8 mouse cellular contexts compared by ENCODE assay signal in genomic region chr3:75954185-75954584, GRCm38 (mm10). TPM values are rescaled to one million over a fixed set of nuclear protein-coding genes. Genes with fewer than 3 reads are reported as not detected.
DNase-seq lines count a peak whose midpoint lies in the region; ATAC-seq and TF ChIP-seq lines count a peak whose summit lies in the region.

No protein-coding gene starts in this region.

- H3K36me3 ChIP-seq in lung, embryonic 15.5 days, result no peaks in the 10 kb centered on the region
- H3K36me3 ChIP-seq in embryonic facial prominence, embryonic 14.5 days (ENCODE audit: control insufficient read depth, insufficient read depth, low read length), result no peaks in the 10 kb centered on the region
- no peaks in the 10 kb centered on the region for H3K36me3 ChIP-seq in myocyte (ENCODE audit: control insufficient read depth, insufficient read depth)

- no peak for TF ChIP-seq POLR2A in myocyte (IDR thresholded peaks at IDR 0.05; ENCODE audit: insufficient read length, low read depth)

- H3K4me3 ChIP-seq in lung, embryonic 15.5 days, result peak overlapping the region; percentile 70
- H3K4me3 ChIP-seq in embryonic facial prominence, embryonic 14.5 days (ENCODE audit: low read depth, low read length), result peak overlapping the region; percentile 83
- peak overlapping the region; percentile 89 for H3K4me3 ChIP-seq in myocyte

- WGBS in lung, embryonic 15.5 days, result 33% methylated on average over 3 of the region's 3 CpGs
- WGBS in embryonic facial prominence, embryonic 14.5 days, result 38% methylated on average over 3 of the region's 3 CpGs

- H3K27ac ChIP-seq in lung, embryonic 15.5 days, result no peak overlapping the region
- no peak overlapping the region for H3K27ac ChIP-seq in embryonic facial prominence, embryonic 14.5 days (replicated peaks; ENCODE audit: low read depth, low read length)

- H3K79me2 ChIP-seq in myocyte (ENCODE audit: control insufficient read depth, insufficient read depth), result peaks cover 55% of the 10 kb centered on the region

- no peak overlapping the region for H3ac ChIP-seq in myocyte (ENCODE audit: control insufficient read depth, insufficient read length)

- no peak for DNase-seq in lung, postnatal 25 days (ENCODE audit: low spot score)
- DNase-seq in embryonic facial prominence, embryonic 14.5 days (ENCODE audit: low spot score), result peak; percentile 8
- DNase-seq in kidney, postnatal 10 days, result peak; percentile 10
- DNase-seq in layer of hippocampus, postnatal 25 days (ENCODE audit: extremely low spot score in 1 of 2, low spot score in 1 of 2), result no peak
- DNase-seq in layer of hippocampus, postnatal 10 days (ENCODE audit: low spot score in 2 of 2), result no peak
- no peak for DNase-seq in cerebellum, adult 9-10 months

- no peaks in the 10 kb centered on the region for H3K9me3 ChIP-seq in lung, embryonic 15.5 days
- no peaks in the 10 kb centered on the region for H3K9me3 ChIP-seq in embryonic facial prominence, embryonic 14.5 days (ENCODE audit: control insufficient read depth, low read length)

- peaks cover 43% of the 10 kb centered on the region for H3K4me1 ChIP-seq in lung, embryonic 15.5 days
- H3K4me1 ChIP-seq in embryonic facial prominence, embryonic 14.5 days (ENCODE audit: control insufficient read depth, insufficient read depth, low read length), result peaks cover 25% of the 10 kb centered on the region

- H3K9ac ChIP-seq in lung, embryonic 15.5 days, result no peak overlapping the region
- H3K9ac ChIP-seq in embryonic facial prominence, embryonic 14.5 days (ENCODE audit: low read depth, low read length), result 0 out of 2 replicates have a peak overlapping the region, but pooled peaks have one; percentile 84

- peak overlapping the region; percentile 77 for H3K4me2 ChIP-seq in lung, embryonic 15.5 days
- H3K4me2 ChIP-seq in embryonic facial prominence, embryonic 14.5 days (ENCODE audit: low read depth, low read length), result peak overlapping the region; percentile 85
- peak overlapping the region; percentile 88 for H3K4me2 ChIP-seq in myocyte (ENCODE audit: low read depth)

- no peaks in the 10 kb centered on the region for H3K27me3 ChIP-seq in lung, embryonic 15.5 days
- H3K27me3 ChIP-seq in embryonic facial prominence, embryonic 14.5 days (replicated peaks; ENCODE audit: control insufficient read depth, insufficient read depth, low read length), result no peaks in the 10 kb centered on the region
- H3K27me3 ChIP-seq in myocyte (ENCODE audit: control insufficient read depth, insufficient read depth, insufficient read length), result no peaks in the 10 kb centered on the region

- ATAC-seq in lung, embryonic 15.5 days (ENCODE audit: borderline replicate concordance, extremely low read depth, low FRiP score, low TSS enrichment), result no peak
- no peak for ATAC-seq in embryonic facial prominence, embryonic 14.5 days (ENCODE audit: low read depth)

TF ChIP-seq in myocyte, 11 proteins besides CTCF, POLR2A, EP300 and RAD21:
- TF ChIP-seq POLR2AphosphoS2 (IDR thresholded peaks at IDR 0.05; ENCODE audit: insufficient read length, low read depth) (no peak), MYOG (IDR thresholded peaks at IDR 0.05; ENCODE audit: control insufficient read depth in 1 of 3, insufficient read depth in 1 of 3, insufficient read length in 2 of 3, low read depth in 2 of 3) (no peak), CEBPB (IDR thresholded peaks at IDR 0.05; ENCODE audit: insufficient read depth, poor library complexity, severe bottlenecking) (no peak), REST (IDR thresholded peaks at IDR 0.05; ENCODE audit: insufficient read depth, insufficient read length) (no peak), TCF3 (IDR thresholded peaks at IDR 0.05; ENCODE audit: insufficient read length, low read depth) (no peak), MAX (IDR thresholded peaks at IDR 0.05; ENCODE audit: low read depth) (no peak), USF1 (IDR thresholded peaks at IDR 0.05; ENCODE audit: low read depth) (no peak), TCF12 (IDR thresholded peaks at IDR 0.05; ENCODE audit: insufficient read depth, poor library complexity, severe bottlenecking) (no peak), MYOD1 (IDR thresholded peaks at IDR 0.05; ENCODE audit: control insufficient read depth in 1 of 3, insufficient read length in 2 of 3, low read depth in 2 of 3) (no peak), E2F4 (IDR thresholded peaks at IDR 0.05; ENCODE audit: insufficient read depth) (no peak), SRF (IDR thresholded peaks at IDR 0.05; ENCODE audit: control insufficient read depth, insufficient read length, low read depth) (no peak)

RNA-seq across cellular contexts. Expression of gene Golim4, which starts 2.6 kb away (rescaled TPM):
- polyA plus RNA-seq in lung, embryonic 15.5 days (2015; fragmentation: Nextera tagmentation; extraction: Ambion mirVana), result 50.1 and 53.3 TPM in 2 replicates
- 57.4 and 58.0 TPM in 2 replicates for polyA plus RNA-seq in embryonic facial prominence, embryonic 14.5 days (2014; fragmentation: Nextera tagmentation; extraction: Ambion mirVana)
- 11.7 TPM for polyA plus RNA-seq in myocyte (2012; fragmentation: generic; extraction: Trizol)
- 10 to 100 TPM; 20.9 to 21.9 TPM for total RNA-seq in layer of hippocampus, postnatal 25 days (2021)
- total RNA-seq in layer of hippocampus, postnatal 10 days (2021), result 10 to 100 TPM; 28.3 to 28.4 TPM

Comparison
In these comparisons a context has a peak if more than half of its experiments do, and no peak if none do; other contexts are left out.
1. DNase-seq: peak in embryonic facial prominence, embryonic 14.5 days (single experiment) and kidney, postnatal 10 days (single experiment); none in lung, postnatal 25 days (single experiment), layer of hippocampus, postnatal 25 days (0 of 2), layer of hippocampus, postnatal 10 days (0 of 2) and cerebellum, adult 9-10 months (single experiment).
2. Peak in every context shown above with its lines, with median percentiles within 50 percentile points of each other: H3K4me2 ChIP-seq and H3K4me3 ChIP-seq.